Mouse (Mus musculus): ENCODE results near the gene Rgcc.

GRCm38 (mm10) chr14:79279494-79279893 lies 22.0 kb downstream of the Rgcc start:
- TF ChIP-seq POLR2A (IDR thresholded peaks at IDR 0.05; ENCODE audit: low read depth, low read length): no peak
- TF ChIP-seq KAT2A (IDR thresholded peaks at IDR 0.05; ENCODE audit: insufficient replicate concordance, low read length): no peak
- no peak for TF ChIP-seq EP300 (IDR thresholded peaks at IDR 0.05; ENCODE audit: low read length)
- no peak for TF ChIP-seq CTCF (conservative IDR thresholded peaks at IDR 0.05 in 1 of 2, IDR thresholded peaks at IDR 0.05 in 1 of 2; ENCODE audit: low read depth in 2 of 2, low read length in 2 of 2)
